Mouse (Mus musculus) neural tube, embryonic 10.5 days (tissue): ENCODE results near the gene Ubqln1.

Experiments used
- DNase-seq: peaks from one replicate; pipeline ENCODE4 v3.0.0-alpha.2; 2017; ENCODE audit warnings: low spot score; ENCODE audit errors: extremely low spot score

The Ubqln1 gene

GRCm38 (mm10) chr13:58215592-58216341 lies at the start of gene Ubqln1:
TSS of gene Ubqln1 (minus strand) at chr13:58215653.
- DNase-seq = peak; percentile 90

- no peak for DNase-seq
Observed at GRCm38 (mm10) chr13:58263546-58263945, 48.1 kb upstream of the Ubqln1 start.

- DNase-seq = no peak
Observed at GRCm38 (mm10) chr13:58261674-58262073, 46.2 kb upstream of the Ubqln1 start.

- no peak for DNase-seq
Observed at GRCm38 (mm10) chr13:58253268-58253667, 37.8 kb upstream of the Ubqln1 start.

GRCm38 (mm10) chr13:58248957-58249356 lies 33.5 kb upstream of the Ubqln1 start:
- no peak for DNase-seq

- DNase-seq = no peak
Observed at GRCm38 (mm10) chr13:58236536-58236935, 21.1 kb upstream of the Ubqln1 start.

- peak; percentile 17 for DNase-seq
Observed at GRCm38 (mm10) chr13:58232611-58233010, 17.2 kb upstream of the Ubqln1 start.

GRCm38 (mm10) chr13:58232070-58232469 lies 16.6 kb upstream of the Ubqln1 start:
- no peak for DNase-seq

- DNase-seq = no peak
Observed at GRCm38 (mm10) chr13:58228624-58229023, 13.2 kb upstream of the Ubqln1 start.

GRCm38 (mm10) chr13:58225694-58226093 lies 10.2 kb upstream of the Ubqln1 start:
- DNase-seq = no peak

- no peak for DNase-seq
Observed at GRCm38 (mm10) chr13:58220206-58220605, 4.8 kb upstream of the Ubqln1 start.

- no peak for DNase-seq
Observed at GRCm38 (mm10) chr13:58217536-58217935, 2.1 kb upstream of the Ubqln1 start.

GRCm38 (mm10) chr13:58216395-58216794 lies 942 bp upstream of the Ubqln1 start:
- no peak for DNase-seq

- DNase-seq = no peak
Observed at GRCm38 (mm10) chr13:58215253-58215591, 231 bp downstream of the Ubqln1 start.

GRCm38 (mm10) chr13:58214346-58215252 lies 854 bp downstream of the Ubqln1 start:
- DNase-seq = peak; percentile 19

- no peak for DNase-seq
Observed at GRCm38 (mm10) chr13:58213801-58214200, 1.7 kb downstream of the Ubqln1 start.

GRCm38 (mm10) chr13:58212530-58212929 lies 2.9 kb downstream of the Ubqln1 start:
- DNase-seq = no peak

GRCm38 (mm10) chr13:58210441-58210840 lies 5.0 kb downstream of the Ubqln1 start:
- no peak for DNase-seq

GRCm38 (mm10) chr13:58206084-58206483 lies 9.4 kb downstream of the Ubqln1 start:
- DNase-seq = no peak

- DNase-seq = no peak
Observed at GRCm38 (mm10) chr13:58204986-58205385, 10.5 kb downstream of the Ubqln1 start.

GRCm38 (mm10) chr13:58204202-58204601 lies 11.3 kb downstream of the Ubqln1 start:
- DNase-seq = no peak

GRCm38 (mm10) chr13:58202903-58203302 lies 12.6 kb downstream of the Ubqln1 start:
- DNase-seq = no peak
